Mouse (Mus musculus) bone marrow, adult 2 months (tissue): ENCODE measurements around the gene D430042O09Rik.

Experiments used
- CTCF ChIP-seq: fragments of 200-500 bp; IDR thresholded peaks from 2 replicates; pipeline ENCODE4 v1.5.1; 2011; ENCODE audit warnings: low read length, control low read depth; ENCODE audit not compliant: control insufficient read depth, insufficient read depth
- POLR2A ChIP-seq: fragments of 200-500 bp; IDR thresholded peaks from 2 replicates; pipeline ENCODE4 v1.6.1; 2011; ENCODE audit warnings: low read depth, mild to moderate bottlenecking, control low read depth, low read length, borderline replicate concordance; ENCODE audit not compliant: control insufficient read depth

DNA sequence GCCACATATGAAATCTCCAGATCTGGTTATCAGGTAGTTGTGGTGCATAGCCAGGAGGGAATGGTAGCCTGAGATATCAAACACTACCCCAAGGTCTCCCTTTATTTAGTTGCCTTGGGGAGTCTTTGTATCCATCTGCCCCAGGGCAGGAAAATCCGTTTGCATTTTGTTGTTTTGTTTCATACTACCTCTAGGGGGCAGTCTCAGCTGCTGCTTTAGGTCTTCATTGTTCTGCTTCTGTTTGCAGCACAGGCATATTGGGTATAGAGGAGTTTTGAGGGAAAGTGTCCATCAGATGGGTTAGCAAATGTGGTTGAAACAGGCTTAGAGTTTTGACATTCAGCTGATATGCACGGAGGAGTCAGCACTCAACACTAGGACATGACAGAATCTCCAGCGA lies 40.5 kb downstream of the D430042O09Rik start:
- TF ChIP-seq CTCF (no peak), POLR2A (no peak)
